Mouse (Mus musculus) G1E (cell line): ENCODE data around the gene 1500009L16Rik.

Experiments
- CTCF ChIP-seq: IDR thresholded peaks from 2 replicates; pipeline ENCODE4 v1.5.1; 2012; ENCODE audit warnings: low read depth, low read length, inconsistent platforms, mixed read lengths
- GATA1 ChIP-seq: IDR thresholded peaks from 2 replicates; pipeline ENCODE4 v1.6.1; 2012; ENCODE audit warnings: borderline replicate concordance, low read length, inconsistent platforms, mixed read lengths
- TAL1 ChIP-seq: conservative IDR thresholded peaks from 2 replicates; pipeline ENCODE4 v1.6.1; 2012; ENCODE audit warnings: low read depth, low read length, inconsistent platforms, mixed read lengths

GRCm38 (mm10) chr10:83723055-83723454 is 390 bp downstream of the 1500009L16Rik start:
- TF ChIP-seq CTCF: no peak
- TF ChIP-seq GATA1: no peak
- TF ChIP-seq TAL1: no peak
